Mouse (Mus musculus) frontal cortex, postnatal 10 days (tissue): ENCODE measurements at regions not wholly inside any gene's neighbourhood (a gene's known extent, or its start where the extent isn't known, plus 50 kb on each side); places are given as distances from the start of the nearest gene placed in this dataset.
A peak's percentile ranks its signal among the peaks of the same experiment; 100 is the strongest.

Source experiments
- DNase-seq, 2 experiments: peaks; one replicate each; pipeline ENCODE4 v3.0.0; 2022; ENCODE audit warnings: low spot score in 2 of 2, mixed read lengths in 1 of 2

- no peak for DNase-seq
These were observed 57.2 kb upstream of the Usp9x start for GRCm38 (mm10) chrX:13014051-13014450.

DNA sequence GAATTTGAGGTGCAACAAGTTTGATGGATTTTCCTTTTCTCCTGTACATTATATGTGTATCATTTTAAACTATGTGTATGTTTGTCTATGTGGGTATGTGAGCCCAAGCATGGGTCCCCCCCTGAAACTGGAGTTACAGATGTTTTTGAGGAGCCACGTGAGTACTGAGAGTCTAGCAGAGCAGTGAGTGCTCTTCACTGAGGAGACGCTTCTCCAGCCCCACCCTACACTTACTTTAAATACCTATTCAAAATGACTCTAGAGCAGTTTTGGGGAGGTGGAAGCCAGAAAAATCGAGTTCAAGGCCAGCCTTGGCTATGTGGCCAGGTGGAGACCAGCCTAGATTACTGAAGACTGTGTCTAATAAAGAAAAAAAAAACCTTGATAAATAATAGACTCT is 58.2 kb upstream of the Usp9x start:
- no peak for DNase-seq

- DNase-seq = no peak
These were observed 80.5 kb upstream of the Usp9x start for GRCm38 (mm10) chrX:12990777-12991176.

GRCm38 (mm10) chrX:12977676-12978075 is 93.6 kb upstream of the Usp9x start:
- no peak for DNase-seq

DNA sequence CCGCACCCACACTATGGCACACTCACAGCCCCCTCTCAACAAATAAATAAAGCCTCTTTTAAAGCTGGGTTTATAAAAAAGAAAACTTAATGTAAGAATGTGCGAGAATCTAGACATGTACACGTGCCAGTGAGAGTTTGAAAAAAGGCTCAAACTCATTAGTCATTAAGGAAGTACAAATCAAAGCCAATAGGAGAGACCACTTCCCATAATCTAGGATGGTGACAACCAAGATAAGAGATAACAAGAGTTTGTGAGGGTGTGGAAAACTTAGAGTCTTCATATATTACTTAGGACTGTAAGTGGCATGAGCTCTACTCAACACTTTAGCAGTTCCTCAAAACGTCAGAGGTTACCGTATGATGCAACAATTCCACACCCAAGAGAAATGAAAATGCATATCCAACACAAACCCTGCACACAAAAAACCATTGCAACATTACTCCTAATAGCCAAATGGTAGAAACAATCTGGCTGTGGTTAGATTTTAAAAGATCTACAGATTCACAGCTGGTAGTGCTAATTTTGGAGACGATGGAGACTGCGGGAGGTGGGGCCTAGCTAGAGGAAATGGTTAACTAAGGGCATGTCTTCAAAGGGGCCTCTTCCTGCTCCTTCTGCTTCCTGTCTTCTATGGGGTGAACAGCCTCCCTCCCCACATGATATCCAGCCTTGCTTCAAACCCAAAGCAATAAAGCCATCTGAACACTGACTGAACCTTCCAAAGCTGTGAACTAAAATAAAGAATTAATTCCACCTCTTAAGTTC is 102.1 kb upstream of the Usp9x start:
- no peak for DNase-seq

DNA sequence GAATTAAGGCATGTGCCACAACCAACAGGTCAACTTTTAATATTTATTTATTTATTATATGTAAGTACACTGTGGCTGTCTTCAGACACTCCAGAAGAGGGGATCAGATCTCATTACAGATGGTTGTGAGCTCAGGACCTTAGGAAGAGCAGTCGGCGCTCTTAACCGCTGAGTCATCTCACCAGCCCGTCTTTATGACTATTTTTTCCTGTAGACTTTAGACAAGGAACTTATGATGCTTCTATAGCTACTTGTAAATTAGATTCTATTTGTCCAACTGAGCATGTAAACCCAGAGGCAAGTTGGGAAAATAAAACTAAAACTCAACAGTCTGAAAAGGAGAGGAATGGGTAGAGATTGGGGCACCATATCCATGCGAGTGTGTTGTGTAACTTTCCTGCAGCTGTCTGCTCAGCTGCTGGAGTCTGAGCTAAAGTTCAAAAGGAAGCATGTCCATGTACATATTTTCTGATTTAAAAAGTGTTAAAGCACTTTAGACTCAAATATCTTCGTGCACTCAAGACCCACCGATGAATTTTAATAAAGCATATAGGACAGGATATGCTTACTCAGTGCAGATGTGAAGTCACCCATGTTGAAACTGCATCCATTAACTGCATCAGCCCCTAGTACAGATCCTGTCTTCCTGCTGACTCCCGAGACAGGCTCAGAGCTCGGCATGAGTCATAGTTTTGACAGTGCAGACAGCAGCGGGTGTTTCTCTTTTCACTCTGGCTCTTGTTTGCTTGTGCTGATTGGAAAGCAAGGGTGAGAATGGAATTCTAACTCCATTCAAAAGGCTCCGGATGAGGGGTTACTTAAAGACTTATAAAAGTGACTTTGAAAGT is 111.6 kb upstream of the Usp9x start:
- DNase-seq = no peak

DNA sequence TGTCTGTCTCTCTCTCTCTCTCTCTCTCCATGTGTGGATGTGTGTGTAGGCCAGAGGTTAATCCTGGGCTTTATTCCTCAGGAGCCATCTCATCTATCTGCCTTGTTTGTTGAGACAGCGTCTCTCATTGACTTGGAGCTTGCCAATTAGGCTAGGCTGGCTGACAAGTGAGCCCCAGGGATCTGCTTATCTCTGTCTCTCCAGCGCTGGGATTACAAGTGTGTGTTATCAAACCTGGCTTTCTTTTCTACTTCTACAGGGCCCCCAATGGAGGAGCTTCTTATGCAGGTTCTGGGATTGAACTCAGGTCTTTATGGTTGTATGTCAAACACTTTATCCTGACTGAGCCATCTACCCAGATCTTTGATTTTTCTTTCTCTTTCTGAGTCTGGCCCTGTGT is 112.4 kb upstream of the Usp9x start:
- DNase-seq = no peak

DNA sequence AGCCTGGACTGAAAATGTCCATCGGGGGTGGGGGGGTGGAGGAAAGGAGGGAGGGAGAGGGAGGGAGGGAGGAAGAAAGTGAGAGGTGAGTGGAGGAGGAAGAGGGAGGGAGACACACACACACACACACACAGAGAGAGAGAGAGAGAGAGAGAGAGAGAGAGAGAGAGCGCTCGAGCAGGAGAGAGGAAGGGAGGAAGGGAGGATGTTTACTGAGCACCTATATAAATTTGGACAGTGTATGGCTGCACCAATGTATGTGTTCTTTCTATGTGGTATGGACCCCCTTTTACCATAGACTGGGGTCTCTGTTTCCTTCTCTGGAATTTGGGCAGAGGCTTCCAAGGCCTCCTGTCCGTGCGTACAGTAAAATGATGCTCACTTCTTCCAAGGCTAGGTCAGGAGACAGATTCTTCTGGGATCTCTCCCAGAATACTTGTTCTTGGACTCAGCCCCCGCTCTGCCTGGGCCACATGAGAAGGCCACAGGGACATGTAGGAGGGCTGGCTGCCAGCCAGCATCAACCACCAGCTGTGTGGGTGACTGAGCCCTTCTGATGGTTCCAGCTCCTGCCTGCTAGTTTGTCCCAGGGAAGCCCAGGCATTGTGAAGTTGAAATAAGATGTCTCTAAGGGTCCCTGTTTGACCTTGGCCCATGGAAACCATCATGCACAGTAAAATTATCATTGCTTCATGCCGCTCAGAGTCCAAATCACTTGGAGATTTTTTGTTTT is 120.2 kb upstream of the Usp9x start:
- DNase-seq = peak; percentile 5 to 11

- DNase-seq = no peak
These were observed 128.8 kb upstream of the Usp9x start for GRCm38 (mm10) chrX:12942451-12942850.

GRCm38 (mm10) chrX:12936406-12937172 is 134.7 kb upstream of the Usp9x start:
- peak in 1 of 2 experiments; percentile 11 for DNase-seq

- no peak for DNase-seq
These were observed 137.9 kb upstream of the Usp9x start for GRCm38 (mm10) chrX:12933294-12933807.

GRCm38 (mm10) chrX:12930242-12930641 is 141.1 kb upstream of the Usp9x start:
- no peak for DNase-seq

- no peak for DNase-seq
These were observed 143.3 kb upstream of the Usp9x start for GRCm38 (mm10) chrX:12927797-12928589.

GRCm38 (mm10) chrX:12924705-12925644 is 146.3 kb upstream of the Usp9x start:
- no peak for DNase-seq

- DNase-seq = no peak
These were observed 151.7 kb upstream of the Usp9x start for GRCm38 (mm10) chrX:12919576-12919975.

- DNase-seq = no peak
These were observed 154.2 kb upstream of the Usp9x start for GRCm38 (mm10) chrX:12917105-12917504.

DNA sequence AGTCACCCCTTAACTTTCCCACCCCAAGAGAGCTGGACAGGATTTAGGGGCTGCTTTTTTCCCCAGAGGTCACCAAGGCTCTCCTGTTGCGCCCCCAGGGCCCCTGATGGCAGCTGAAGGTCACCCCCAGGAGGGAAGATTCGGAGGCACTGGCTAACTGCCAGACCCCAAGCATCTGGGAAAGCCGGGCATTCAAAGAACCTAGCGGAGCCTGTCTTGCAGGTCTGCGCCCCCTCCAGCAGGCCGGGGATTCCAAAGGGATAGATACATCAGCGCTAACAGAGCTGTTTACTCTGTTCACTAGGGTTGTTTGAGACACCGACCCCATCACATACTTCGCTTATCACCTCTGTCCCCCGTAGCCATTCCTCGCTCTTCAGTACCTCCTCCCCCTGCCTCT is 154.6 kb upstream of the Usp9x start:
- DNase-seq = no peak

- no peak for DNase-seq
These were observed 138.4 kb upstream of the Med14 start for GRCm38 (mm10) chrX:12900256-12900655.

DNA sequence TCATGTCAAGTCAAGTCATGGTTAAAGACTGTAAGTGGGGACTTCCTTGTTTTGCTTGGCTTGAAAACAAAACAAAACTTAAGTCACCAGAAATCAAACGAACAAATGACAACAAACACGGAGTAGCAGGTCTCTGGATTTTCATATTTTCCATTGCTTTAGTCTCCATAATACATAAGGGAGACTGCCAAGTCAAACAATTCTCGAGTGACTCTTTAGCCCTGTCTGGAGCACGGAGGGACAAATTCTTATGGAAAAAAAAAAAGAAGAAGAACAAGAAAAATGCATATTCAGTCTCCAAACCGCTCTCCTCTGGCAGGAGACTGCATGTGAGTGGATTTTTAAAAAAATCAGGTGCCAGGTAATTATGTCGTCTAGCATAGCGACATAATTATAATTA is 129.6 kb upstream of the Med14 start:
- no peak for DNase-seq

DNA sequence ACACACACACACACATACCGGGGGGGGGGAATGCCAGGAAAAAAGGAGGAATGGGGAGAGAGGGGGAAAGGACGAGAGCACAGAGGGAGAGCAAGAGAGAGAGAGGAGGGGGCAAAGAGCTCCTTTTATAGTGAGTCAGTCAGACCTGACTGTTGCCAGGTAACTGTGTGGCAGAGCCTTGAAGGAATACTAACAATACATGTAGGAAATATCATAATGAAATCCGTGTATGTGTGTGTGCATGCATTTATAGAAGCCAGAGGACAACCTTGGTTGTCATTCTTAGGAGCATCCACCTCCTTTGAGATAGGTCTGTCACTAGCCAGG is 127.6 kb upstream of the Med14 start:
- DNase-seq = no peak
